In the genomic region with DNA sequence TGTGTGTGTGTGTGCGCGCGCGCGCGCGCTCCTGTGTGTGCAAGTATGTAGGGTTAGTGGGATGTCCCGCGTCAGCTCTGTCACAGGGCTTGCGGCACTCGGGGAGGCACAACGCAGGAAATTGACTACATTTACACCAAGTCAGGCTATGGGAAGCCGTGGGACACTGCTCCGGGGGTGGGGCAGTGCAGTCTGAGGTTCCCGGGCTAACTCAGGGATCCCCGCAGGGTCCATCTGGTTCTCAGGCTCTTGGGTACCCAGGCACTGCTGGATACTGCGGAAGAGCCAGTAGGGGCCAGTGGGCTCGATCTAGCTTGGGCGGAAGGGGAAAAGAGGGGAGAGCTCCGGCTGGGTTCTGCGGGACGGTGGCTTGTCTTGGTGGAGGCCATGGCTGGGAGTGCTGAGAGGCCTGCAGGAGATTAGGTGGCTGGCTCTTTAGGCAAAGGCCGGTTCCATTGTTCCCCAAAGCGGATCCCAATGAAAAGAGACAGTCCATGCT, we compare ENCODE assay signal across 9 mouse cellular contexts. TPM values are rescaled to one million over a fixed set of nuclear protein-coding genes. Genes with fewer than 3 reads are reported as not detected.
DNase-seq lines count a peak whose midpoint lies in the region; ATAC-seq lines count a peak whose summit lies in the region.
"Had no signal": no experiment of that assay in that cellular context is flagged by ENCODE, and none has a peak within 500 bp of the region (broad histone marks: within the 10 kb centered on the region; RNA-seq: fewer than 3 reads in every experiment).

No protein-coding gene starts in this region.

- peaks cover 4% of the 10 kb centered on the region; the same call in 1 of the 2 replicates for H3K4me1 ChIP-seq in heart, embryonic 12.5 days (replicated peaks)
- peaks cover 3% of the 10 kb centered on the region; the same call in 1 of the 2 replicates for H3K4me1 ChIP-seq in hindbrain, embryonic 14.5 days (replicated peaks; ENCODE audit: control insufficient read depth, insufficient read depth, low read length)
- H3K4me1 ChIP-seq in midbrain, embryonic 13.5 days (replicated peaks) = peaks cover 18% of the 10 kb centered on the region

- DNase-seq in heart, postnatal 10 days = no peak
- DNase-seq in embryo, embryonic 10.5 days (ENCODE audit: low spot score) = peak; percentile 46
- no peak for DNase-seq in hindbrain, embryonic 14.5 days (ENCODE audit: low spot score)
- no peak for DNase-seq in layer of hippocampus, postnatal 36 days
- DNase-seq in ovary, postnatal 10 days (ENCODE audit: low spot score) = no peak
- DNase-seq in layer of hippocampus, adult 18-20 months (ENCODE audit: low spot score in 2 of 2) = no peak
- DNase-seq: adrenal gland, postnatal 36 days had no signal

- intact Hi-C loops in heart, postnatal 10 days (cut with DNase I) = no loop called here

- H3K9me3 ChIP-seq in heart, embryonic 12.5 days (replicated peaks) = no peaks in the 10 kb centered on the region
- no peaks in the 10 kb centered on the region for H3K9me3 ChIP-seq in hindbrain, embryonic 14.5 days (ENCODE audit: control insufficient read depth, low read length)
- no peaks in the 10 kb centered on the region for H3K9me3 ChIP-seq in midbrain, embryonic 13.5 days

- ATAC-seq in heart, embryonic 12.5 days (ENCODE audit: insufficient number of reproducible peaks, low FRiP score) = no peak
- ATAC-seq in hindbrain, embryonic 14.5 days (ENCODE audit: low FRiP score) = peak; percentile 51
- peak; percentile 82 for ATAC-seq in midbrain, embryonic 13.5 days

- 0 out of 2 replicates have a peak, but pooled peaks cover 4% of the 10 kb centered on the region for H3K27me3 ChIP-seq in heart, embryonic 12.5 days (replicated peaks)
- H3K27me3 ChIP-seq in hindbrain, embryonic 14.5 days (ENCODE audit: control insufficient read depth, insufficient read depth, low read length) = no peaks in the 10 kb centered on the region
- H3K27me3 ChIP-seq in midbrain, embryonic 13.5 days = peaks cover 37% of the 10 kb centered on the region

- no peaks in the 10 kb centered on the region for H3K36me3 ChIP-seq in heart, embryonic 12.5 days
- H3K36me3 ChIP-seq in hindbrain, embryonic 14.5 days (replicated peaks; ENCODE audit: control insufficient read depth, insufficient read depth) = no peaks in the 10 kb centered on the region
- no peaks in the 10 kb centered on the region for H3K36me3 ChIP-seq in midbrain, embryonic 13.5 days

- WGBS in heart, embryonic 12.5 days = 6% methylated on average over 24 of the region's 24 CpGs
- WGBS in hindbrain, embryonic 14.5 days = 9% methylated on average over 24 of the region's 24 CpGs
- 6% methylated on average over 24 of the region's 24 CpGs for WGBS in midbrain, embryonic 13.5 days

- peak overlapping the region; percentile 40 for H3K9ac ChIP-seq in heart, embryonic 12.5 days
- no peak overlapping the region; the same call in 1 of the 2 replicates for H3K9ac ChIP-seq in hindbrain, embryonic 14.5 days
- peak overlapping the region; percentile 59 for H3K9ac ChIP-seq in midbrain, embryonic 13.5 days (replicated peaks)

- H3K4me3 ChIP-seq in heart, embryonic 12.5 days = peak overlapping the region; percentile 46
- H3K4me3 ChIP-seq in hindbrain, embryonic 14.5 days (replicated peaks; ENCODE audit: low read length) = peak overlapping the region; percentile 18; the same call in 1 of the 2 replicates
- H3K4me3 ChIP-seq in midbrain, embryonic 13.5 days (replicated peaks) = peak overlapping the region; percentile 34

- no peak overlapping the region for H3K27ac ChIP-seq in heart, embryonic 12.5 days (ENCODE audit: poor library complexity, severe bottlenecking)
- no peak overlapping the region for H3K27ac ChIP-seq in hindbrain, embryonic 14.5 days
- H3K27ac ChIP-seq in midbrain, embryonic 13.5 days = no peak overlapping the region

- H3K4me2 ChIP-seq in heart, embryonic 12.5 days = peak overlapping the region; percentile 92
- H3K4me2 ChIP-seq in hindbrain, embryonic 14.5 days (replicated peaks) = peak overlapping the region; percentile 51
- peak overlapping the region; percentile 62 for H3K4me2 ChIP-seq in midbrain, embryonic 13.5 days (replicated peaks)

RNA-seq across cellular contexts. Expression of gene Cdca7l, which starts 15.5 kb away (rescaled TPM):
- 18.7 and 20.3 TPM in 2 replicates for polyA plus RNA-seq in heart, embryonic 12.5 days (2016; fragmentation: Nextera tagmentation; extraction: Ambion mirVana)
- total RNA-seq in heart, postnatal 10 days (2021) = 1 to 10 TPM; 2.1 to 2.2 TPM
- 4.9 and 5.8 TPM in 2 replicates for polyA plus RNA-seq in hindbrain, embryonic 14.5 days (2014; fragmentation: Nextera tagmentation; extraction: Ambion mirVana)
- polyA plus RNA-seq in midbrain, embryonic 13.5 days (2015; fragmentation: Nextera tagmentation; extraction: Ambion mirVana) = 8.6 and 9.7 TPM in 2 replicates
- 1 to 10 TPM; 1.1 to 1.3 TPM for total RNA-seq in layer of hippocampus, postnatal 36 days (2021)
- total RNA-seq in layer of hippocampus, adult 18-20 months (2021) = 1 to 10 TPM; 1.5 to 1.6 TPM
